Mouse (Mus musculus): ENCODE results near the gene Myom3.

GRCm38 (mm10) chr4:135739148-135739547, 20.4 kb upstream of the Myom3 start:
- TF ChIP-seq POLR2A (IDR thresholded peaks at IDR 0.05; ENCODE audit: insufficient read depth, low read depth, low read length): no peak
- no peak for TF ChIP-seq CTCF (IDR thresholded peaks at IDR 0.05; ENCODE audit: insufficient read depth, low read depth, low read length)
